Mouse (Mus musculus) ES-E14 (cell line): ENCODE data around the gene Daam1. TPM values are rescaled to one million over a fixed set of nuclear protein-coding genes. Genes with fewer than 3 reads are reported as not detected.

Experiments used
- DNase-seq: peaks from one replicate; pipeline ENCODE4 v3.0.0-alpha.2; 2013; ENCODE audit warnings: low read depth, low spot score
- H3K27ac ChIP-seq: 2 replicates; pipeline ENCODE4 v1.5.1; 2012; ENCODE audit warnings: low read depth, mild to moderate bottlenecking, low read length, moderate library complexity, mixed read lengths; ENCODE audit not compliant: poor library complexity, insufficient read depth, severe bottlenecking
- H3K36me3 ChIP-seq: 2 replicates; pipeline ENCODE4 v1.6.1; 2012; ENCODE audit warnings: mild to moderate bottlenecking, low read length, moderate library complexity, mixed read lengths; ENCODE audit not compliant: control insufficient read depth, poor library complexity, insufficient read depth, severe bottlenecking
- H3K4me1 ChIP-seq, 2 experiments: fragments of 150-350 bp in 1 of 2; sonication (generic) in 1 of 2; 2 replicates each; pipeline ENCODE4 v1.6.1; 2012; ENCODE audit warnings: low read length in 2 of 2, mild to moderate bottlenecking in 1 of 2, mixed read lengths in 1 of 2; ENCODE audit not compliant: control insufficient read depth in 2 of 2, insufficient read depth in 2 of 2, poor library complexity in 1 of 2
- H3K4me3 ChIP-seq, 2 experiments: fragments of 150-350 bp in 1 of 2; sonication (generic) in 1 of 2; 2 replicates each; pipeline ENCODE4 v1.5.1; 2012; ENCODE audit warnings: low read length in 2 of 2, low read depth in 1 of 2, mild to moderate bottlenecking in 1 of 2, mixed read lengths in 1 of 2; ENCODE audit not compliant: insufficient read depth in 1 of 2, poor library complexity in 1 of 2, severe bottlenecking in 1 of 2
- H3K9ac ChIP-seq: 2 replicates; pipeline ENCODE4 v1.6.1; 2012; ENCODE audit warnings: low read depth, mild to moderate bottlenecking, low read length, mixed read lengths; ENCODE audit not compliant: poor library complexity, insufficient read depth, severe bottlenecking
- H3K9me3 ChIP-seq: fragments of 150-350 bp; sonication (generic); 2 replicates; pipeline ENCODE4 v1.6.1; 2012; ENCODE audit warnings: low read depth, mild to moderate bottlenecking, low read length; ENCODE audit not compliant: control insufficient read depth, insufficient read depth
- CHD2 ChIP-seq: IDR thresholded peaks from 2 replicates; pipeline ENCODE4 v1.6.1; 2014; ENCODE audit warnings: mild to moderate bottlenecking, low read depth, low read length, inconsistent platforms
- HCFC1 ChIP-seq: IDR thresholded peaks from 2 replicates; pipeline ENCODE4 v1.6.1; 2012; ENCODE audit warnings: low read length, inconsistent platforms, borderline replicate concordance; ENCODE audit not compliant: insufficient read depth
- MAFK ChIP-seq: IDR thresholded peaks from 2 replicates; pipeline ENCODE4 v1.6.1; 2014; ENCODE audit warnings: mild to moderate bottlenecking, low read depth, low read length, inconsistent platforms; ENCODE audit not compliant: insufficient read depth
- ZC3H11A ChIP-seq: IDR thresholded peaks from 2 replicates; pipeline ENCODE4 v1.6.1; 2012; ENCODE audit warnings: low read depth, mild to moderate bottlenecking, inconsistent platforms, low read length, borderline replicate concordance
- ZNF384 ChIP-seq: IDR thresholded peaks from 2 replicates; pipeline ENCODE4 v1.6.1; 2012; ENCODE audit warnings: low read depth, low read length, inconsistent platforms
- in situ Hi-C, 2 experiments: fragments of 600-800 bp; cut with MboI; formaldehyde crosslinking; loops; one replicate each; pipeline ENCODE4 v1.15.1; 2025; ENCODE audit warnings: low sequenced_read_pairs in 2 of 2, inconsistent platforms in 1 of 2; ENCODE audit not compliant: unreplicated experiment in 2 of 2
- total RNA-seq: library from RNA; depleted of rRNA; stranded (reverse); fragments of 300-350 nt; gene quantifications from 2 replicates; pipeline ENCODE4 v1.2.3, GENCODE M21; 2012

The Daam1 gene
- total RNA-seq, 1 experiment = 15.8 TPM

DNA sequence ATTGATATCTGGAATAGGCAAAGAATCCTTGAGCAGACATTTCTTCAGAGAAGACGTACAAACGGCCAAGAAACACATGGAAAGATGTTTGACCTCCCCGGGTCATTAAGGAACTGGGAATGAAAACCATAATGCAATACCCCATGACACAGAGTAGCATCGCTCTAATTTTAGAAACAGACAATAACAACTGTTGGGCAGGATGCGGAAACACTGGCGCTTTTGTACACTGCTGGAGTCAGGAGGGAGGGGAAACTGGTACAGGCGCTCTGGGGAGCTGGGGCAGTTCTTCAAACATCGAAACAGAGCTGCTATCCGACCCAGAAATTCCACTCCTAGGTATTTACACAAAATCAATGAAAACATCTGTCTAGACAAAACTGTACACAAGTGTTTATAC lies 23.6 kb upstream of the Daam1 start:
- TF ChIP-seq ZNF384 = no peak
- no peak for TF ChIP-seq MAFK
- TF ChIP-seq ZC3H11A = no peak
- TF ChIP-seq CHD2 = no peak
- no peak for TF ChIP-seq HCFC1
- no peak for DNase-seq
- in situ Hi-C loops = loop anchor here in 1 of 2 experiments (10.0 kb wide), 1 partner anchor 63 kb away; no protein-coding TSS in a partner anchor

GRCm38 (mm10) chr12:71808631-71809030 lies 22.2 kb upstream of the Daam1 start:
- no peak overlapping the region for H3K9ac ChIP-seq
- no peaks in the 10 kb centered on the region for H3K9me3 ChIP-seq
- H3K36me3 ChIP-seq = no peaks in the 10 kb centered on the region
- no peak overlapping the region for H3K4me3 ChIP-seq
- no peaks in the 10 kb centered on the region; a peak in 1 of 4 replicates for H3K4me1 ChIP-seq
- no peak for TF ChIP-seq CHD2
- TF ChIP-seq ZNF384 = no peak
- TF ChIP-seq HCFC1 = no peak
- no peak for TF ChIP-seq MAFK
- no peak for TF ChIP-seq ZC3H11A
- DNase-seq = no peak
- in situ Hi-C loops = loop anchor here in 1 of 2 experiments (10.0 kb wide), 1 partner anchor 64 kb away; no protein-coding TSS in a partner anchor
- no peak overlapping the region for H3K27ac ChIP-seq

More for the DNA sequence above, 23.6 kb upstream of the Daam1 start:
- H3K9me3 ChIP-seq = no peaks in the 10 kb centered on the region
- no peaks in the 10 kb centered on the region for H3K36me3 ChIP-seq
- H3K27ac ChIP-seq = no peak overlapping the region
- no peaks in the 10 kb centered on the region; a peak in 1 of 4 replicates for H3K4me1 ChIP-seq
- H3K4me3 ChIP-seq = no peak overlapping the region
- no peak overlapping the region for H3K9ac ChIP-seq

DNA sequence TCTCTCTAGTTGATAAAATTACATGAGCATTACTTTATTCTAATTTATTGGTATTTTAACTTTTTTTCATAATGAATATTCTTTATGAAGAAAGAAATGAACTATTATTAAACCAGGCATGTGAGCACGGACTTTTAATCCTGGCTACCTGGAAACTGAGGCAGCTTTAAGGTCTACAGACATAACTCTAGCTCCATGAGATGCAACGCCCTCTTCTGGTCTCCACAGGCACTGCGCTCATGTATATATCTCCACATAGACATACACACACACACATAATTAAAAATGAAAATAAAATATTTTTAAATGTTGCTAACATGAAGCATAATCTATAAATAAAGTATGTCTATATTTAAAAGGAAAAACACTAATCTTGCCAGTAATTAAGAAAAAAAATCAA lies 21.3 kb upstream of the Daam1 start:
- no peak for DNase-seq
- H3K9me3 ChIP-seq = no peaks in the 10 kb centered on the region
- no peaks in the 10 kb centered on the region; a peak in 1 of 4 replicates for H3K4me1 ChIP-seq
- no peak overlapping the region for H3K27ac ChIP-seq
- in situ Hi-C loops = loop anchor here in 1 of 2 experiments (10.0 kb wide), 1 partner anchor 65 kb away; no protein-coding TSS in a partner anchor
- no peaks in the 10 kb centered on the region for H3K36me3 ChIP-seq
- H3K4me3 ChIP-seq = no peak overlapping the region
- TF ChIP-seq CHD2 (no peak), ZNF384 (no peak), MAFK (no peak), ZC3H11A (no peak)
- no peak overlapping the region for H3K9ac ChIP-seq

DNA sequence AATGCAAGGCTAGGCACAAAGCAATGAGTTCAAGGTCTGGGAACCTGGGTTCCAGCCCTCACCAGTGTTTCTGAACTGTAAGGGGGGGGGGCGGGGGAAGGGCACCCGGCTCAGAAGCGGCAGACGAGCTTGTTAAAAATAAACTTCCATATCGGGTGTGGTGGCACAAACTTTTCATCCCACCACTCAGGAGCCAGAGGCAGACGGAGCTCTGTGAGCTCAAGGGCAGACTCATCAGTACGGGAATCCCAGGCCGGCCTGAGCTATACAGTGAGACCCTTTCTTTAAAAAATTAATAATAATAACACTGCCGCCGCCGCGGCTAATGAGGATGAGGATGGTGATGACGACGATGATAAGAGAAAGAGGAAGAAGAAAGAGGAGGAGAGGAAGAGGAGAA lies 18.3 kb upstream of the Daam1 start:
- Histone ChIP-seq H3K36me3 (no peaks in the 10 kb centered on the region), H3K9ac (no peak overlapping the region), H3K27ac (no peak overlapping the region), H3K4me3 (no peak overlapping the region), H3K9me3 (no peaks in the 10 kb centered on the region), H3K4me1 (no peaks in the 10 kb centered on the region; a peak in 1 of 4 replicates)
- TF ChIP-seq ZC3H11A = no peak
- no peak for TF ChIP-seq MAFK
- TF ChIP-seq HCFC1 = no peak
- no peak for TF ChIP-seq ZNF384
- no peak for TF ChIP-seq CHD2
- in situ Hi-C loops = no loop called here
- no peak for DNase-seq

DNA sequence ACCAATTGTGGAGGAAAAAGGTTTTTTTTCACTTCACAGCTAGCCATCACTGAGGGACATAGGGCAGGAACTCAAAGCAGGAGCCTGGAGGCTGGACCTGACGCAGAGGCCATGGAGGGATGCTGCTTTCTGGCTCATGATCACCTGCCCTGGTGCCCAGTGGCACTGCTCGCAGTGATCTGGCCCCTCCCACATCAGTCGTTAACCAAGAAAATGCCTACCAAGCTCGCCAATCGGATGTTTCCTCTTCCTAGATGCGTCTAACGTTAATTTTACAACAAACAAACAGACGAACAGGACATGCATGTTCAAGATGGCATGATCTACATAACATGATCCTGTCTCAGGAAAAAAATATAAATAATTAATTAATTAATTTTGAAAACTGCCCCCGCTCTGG lies 17.6 kb upstream of the Daam1 start:
- H3K9me3 ChIP-seq = no peaks in the 10 kb centered on the region
- H3K4me1 ChIP-seq = no peaks in the 10 kb centered on the region; a peak in 1 of 4 replicates
- in situ Hi-C loops = no loop called here
- H3K9ac ChIP-seq = no peak overlapping the region
- H3K36me3 ChIP-seq = no peaks in the 10 kb centered on the region
- DNase-seq = no peak
- H3K27ac ChIP-seq = no peak overlapping the region
- TF ChIP-seq ZNF384 (no peak), HCFC1 (no peak), CHD2 (no peak), ZC3H11A (no peak), MAFK (no peak)
- H3K4me3 ChIP-seq = no peak overlapping the region
